Mouse (Mus musculus) midbrain, embryonic 15.5 days (tissue): ENCODE results near the gene Jph3. TPM values are rescaled to one million over a fixed set of nuclear protein-coding genes. Genes with fewer than 3 reads are reported as not detected.

Experiments used
- ATAC-seq: fragments of 200-750 bp; cut with Nextera tagmentation; replicated peaks from 2 replicates; pipeline ENCODE4 v1.8.0; 2017; ENCODE audit warnings: moderate TSS enrichment
- H3K27ac ChIP-seq: fragments of 300-500 bp; sonication (generic); 2 replicates; pipeline ENCODE4 v1.5.1; 2015; ENCODE audit warnings: mild to moderate bottlenecking, inconsistent platforms
- H3K27me3 ChIP-seq: fragments of 300-500 bp; sonication (generic); replicated peaks from 2 replicates; pipeline ENCODE4 v1.6.1; 2015; ENCODE audit warnings: inconsistent platforms
- H3K36me3 ChIP-seq: fragments of 300-500 bp; sonication (generic); replicated peaks from 2 replicates; pipeline ENCODE4 v1.6.1; 2015; ENCODE audit warnings: inconsistent platforms
- H3K4me1 ChIP-seq: fragments of 300-500 bp; sonication (generic); 2 replicates; pipeline ENCODE4 v1.6.1; 2015; ENCODE audit warnings: inconsistent platforms
- H3K4me2 ChIP-seq: fragments of 300-500 bp; sonication (generic); 2 replicates; pipeline ENCODE4 v1.6.1; 2015; ENCODE audit warnings: inconsistent platforms, mild to moderate bottlenecking, moderate library complexity
- H3K4me3 ChIP-seq: fragments of 300-500 bp; sonication (generic); 2 replicates; pipeline ENCODE4 v1.5.1; 2015; ENCODE audit warnings: mild to moderate bottlenecking, inconsistent platforms
- H3K9ac ChIP-seq: fragments of 300-500 bp; sonication (generic); 2 replicates; pipeline ENCODE4 v1.6.1; 2015; ENCODE audit warnings: mild to moderate bottlenecking, inconsistent platforms
- H3K9me3 ChIP-seq: fragments of 300-500 bp; sonication (generic); 2 replicates; pipeline ENCODE4 v1.6.1; 2016; ENCODE audit warnings: inconsistent platforms
- WGBS: fragments of 180-500 bp; shearing (Covaris S2); methylation state at CpG from one replicate; pipeline ENCODE4 v1.1.7; 2015; ENCODE audit warnings: mixed read lengths; 5-methylcytosine and 5-hydroxymethylcytosine counted together
- polyA plus RNA-seq: library from polyadenylated mRNA; unstranded; fragments of >200 nt; fragmentation: Nextera tagmentation; extraction: Ambion mirVana; gene quantifications from 2 replicates; pipeline ENCODE4 v1.2.1, GENCODE M21; 2015

Gene Jph3
- polyA plus RNA-seq, 1 experiment from 2014 or later = 114 TPM

DNA sequence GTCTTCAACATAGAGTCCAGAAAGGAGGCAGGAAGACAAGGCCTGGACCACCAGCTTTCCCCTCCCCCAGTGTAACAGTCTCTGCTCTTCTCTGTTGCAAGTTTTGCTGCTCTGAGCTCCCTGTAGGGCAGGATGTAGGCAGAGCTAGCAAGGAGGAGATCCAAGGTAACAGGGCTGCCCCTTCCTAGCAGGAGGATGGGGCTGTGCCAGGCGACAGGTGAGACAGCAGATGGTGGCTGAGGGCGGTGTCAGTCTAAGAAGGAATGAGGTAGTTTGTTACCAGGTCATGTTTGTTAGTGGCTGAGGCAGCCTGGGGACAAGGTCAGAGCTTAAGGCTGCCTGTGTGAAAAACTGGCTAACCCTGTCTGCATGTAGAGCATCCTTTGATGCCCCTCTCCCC lies 29.5 kb upstream of the Jph3 start:
- Histone ChIP-seq H3K4me3 (no peak overlapping the region), H3K4me1 (peaks cover 20% of the 10 kb centered on the region), H3K4me2 (no peak overlapping the region), H3K27me3 (no peaks in the 10 kb centered on the region), H3K9ac (no peak overlapping the region), H3K36me3 (no peaks in the 10 kb centered on the region), H3K9me3 (no peaks in the 10 kb centered on the region), H3K27ac (no peak overlapping the region)
- WGBS = 92% methylated on average over 2 of the region's 2 CpGs
- ATAC-seq = no peak

DNA sequence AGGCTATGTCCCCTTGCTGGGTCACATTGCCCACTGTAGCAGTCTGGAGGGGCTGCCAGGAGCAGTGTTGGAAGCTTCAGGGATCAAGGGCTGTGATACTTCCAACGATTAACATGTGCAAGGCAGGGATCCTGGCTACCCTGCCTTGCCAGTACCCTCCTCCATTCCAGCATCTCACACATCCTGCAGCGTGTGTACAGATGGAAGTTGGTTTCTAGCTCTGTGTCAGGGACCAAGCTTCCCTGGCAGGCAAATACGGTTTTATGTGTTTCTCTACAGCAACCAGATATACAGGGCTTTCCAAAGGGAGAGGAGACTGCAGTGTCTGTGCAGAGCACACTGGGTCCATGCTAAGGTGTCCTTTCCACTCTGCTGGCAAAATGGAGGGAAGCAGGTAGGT lies 24.2 kb upstream of the Jph3 start:
- ATAC-seq = no peak
- 62% methylated on average over 3 of the region's 3 CpGs for WGBS
- Histone ChIP-seq H3K4me2 (no peak overlapping the region), H3K9ac (no peak overlapping the region), H3K27me3 (no peaks in the 10 kb centered on the region), H3K4me1 (no peaks in the 10 kb centered on the region), H3K36me3 (no peaks in the 10 kb centered on the region), H3K9me3 (no peaks in the 10 kb centered on the region), H3K27ac (no peak overlapping the region), H3K4me3 (no peak overlapping the region)

DNA sequence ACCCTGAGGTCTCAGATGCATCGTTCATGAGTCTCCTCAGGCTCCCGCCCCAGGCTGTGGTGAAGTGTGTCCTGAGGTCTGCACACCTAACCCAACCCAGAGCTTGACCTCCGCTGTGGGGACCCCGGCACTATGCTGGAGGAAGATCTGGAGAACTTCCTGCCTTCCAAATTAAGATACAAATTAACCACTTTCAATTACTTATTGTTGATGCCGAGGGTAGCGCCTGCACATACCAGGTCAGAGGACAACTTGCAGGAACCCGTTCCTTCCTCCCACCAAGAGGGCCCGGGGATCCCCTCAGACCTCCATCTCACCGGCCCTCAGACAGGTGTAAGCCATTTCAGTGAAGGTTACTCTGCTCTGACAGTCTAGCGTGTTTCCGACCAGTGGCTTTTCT lies 22.5 kb upstream of the Jph3 start:
- Histone ChIP-seq H3K4me3 (no peak overlapping the region), H3K9me3 (no peaks in the 10 kb centered on the region), H3K4me2 (no peak overlapping the region), H3K36me3 (no peaks in the 10 kb centered on the region), H3K4me1 (no peaks in the 10 kb centered on the region), H3K27ac (no peak overlapping the region), H3K27me3 (no peaks in the 10 kb centered on the region), H3K9ac (no peak overlapping the region)
- WGBS = 87% methylated on average over 11 of the region's 11 CpGs
- no peak for ATAC-seq

DNA sequence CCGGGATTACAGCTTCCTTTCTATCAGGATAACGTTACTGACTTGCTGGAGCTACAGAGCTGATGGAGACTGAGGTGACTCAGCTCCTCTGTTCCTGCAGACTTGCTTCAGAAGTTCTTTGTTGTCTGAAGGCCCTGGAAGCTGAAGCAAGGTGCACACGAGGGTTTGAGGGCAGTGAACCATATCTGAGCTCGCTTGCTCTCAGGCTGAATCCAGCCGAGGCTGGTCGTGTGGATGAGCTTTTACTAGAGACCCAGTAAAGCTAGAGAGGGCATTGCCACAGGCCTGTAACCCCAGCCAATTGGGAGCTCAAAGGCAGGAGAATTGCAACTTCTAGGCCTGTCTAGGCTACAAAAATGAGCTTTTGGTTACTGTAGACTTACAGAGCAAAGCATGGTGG lies 21.0 kb upstream of the Jph3 start:
- 36% methylated on average over 6 of the region's 6 CpGs for WGBS

DNA sequence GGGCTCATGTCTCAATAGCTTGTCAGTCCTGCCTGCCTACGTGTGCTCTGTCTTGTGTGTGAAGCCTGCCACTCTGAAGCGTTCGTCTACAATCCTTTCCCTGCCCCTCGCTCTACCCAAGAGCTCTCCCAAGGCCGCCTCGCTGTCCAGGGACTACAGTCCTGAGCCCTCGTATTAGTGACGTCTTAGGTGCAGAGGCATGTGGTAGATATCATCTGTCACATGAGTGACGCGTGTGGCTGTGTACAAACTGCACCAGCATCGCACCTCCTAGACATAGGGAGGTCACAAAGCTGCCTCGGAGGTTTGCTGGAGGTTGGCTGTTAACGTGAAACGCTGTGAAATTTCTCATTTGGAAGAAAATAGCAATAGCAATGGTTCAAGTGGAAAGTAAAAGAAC lies 11.9 kb upstream of the Jph3 start:
- Histone ChIP-seq H3K27me3 (no peaks in the 10 kb centered on the region), H3K9ac (0 out of 2 replicates have a peak overlapping the region, but pooled peaks have one; percentile 28), H3K4me1 (peaks cover 20% of the 10 kb centered on the region), H3K27ac (peak overlapping the region; percentile 74), H3K4me3 (peak overlapping the region; percentile 15; the same call in 1 of the 2 replicates), H3K4me2 (peak overlapping the region; percentile 46), H3K9me3 (no peaks in the 10 kb centered on the region), H3K36me3 (no peaks in the 10 kb centered on the region)
- peak; percentile 62 for ATAC-seq
- WGBS = 37% methylated on average over 14 of the region's 14 CpGs

More for the DNA sequence above, 21.0 kb upstream of the Jph3 start:
- Histone ChIP-seq H3K4me1 (no peaks in the 10 kb centered on the region), H3K4me3 (no peak overlapping the region), H3K9ac (no peak overlapping the region), H3K27ac (no peak overlapping the region), H3K4me2 (no peak overlapping the region), H3K36me3 (no peaks in the 10 kb centered on the region), H3K27me3 (no peaks in the 10 kb centered on the region), H3K9me3 (no peaks in the 10 kb centered on the region)
- no peak for ATAC-seq

DNA sequence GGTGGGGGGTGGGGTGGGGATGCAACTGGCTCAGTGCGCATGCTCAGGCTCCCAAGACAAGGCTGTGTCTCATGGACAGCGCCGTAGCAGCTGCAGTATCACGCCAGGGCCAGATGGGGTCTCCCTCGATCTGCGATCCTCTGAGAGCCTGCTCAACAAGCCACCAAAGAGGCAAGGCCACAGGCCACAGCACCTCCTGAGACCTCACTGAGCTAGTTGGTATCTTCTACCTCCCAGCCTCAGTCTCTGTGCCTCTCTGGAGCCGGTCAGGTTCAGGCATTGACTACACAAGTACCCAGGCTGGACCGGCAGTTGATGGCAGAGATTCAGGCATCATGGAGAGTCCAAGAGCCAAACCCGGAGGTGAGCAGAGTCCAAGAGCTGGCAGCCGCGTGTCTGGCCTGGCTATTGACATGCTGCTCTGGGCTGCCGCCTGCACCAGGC lies 11.4 kb upstream of the Jph3 start:
- peaks cover 20% of the 10 kb centered on the region for H3K4me1 ChIP-seq
- peak overlapping the region; percentile 15; the same call in 1 of the 2 replicates for H3K4me3 ChIP-seq
- peak overlapping the region; percentile 74 for H3K27ac ChIP-seq
- no peaks in the 10 kb centered on the region for H3K36me3 ChIP-seq
- no peaks in the 10 kb centered on the region for H3K9me3 ChIP-seq
- 27% methylated on average over 12 of the region's 12 CpGs for WGBS
- H3K9ac ChIP-seq = no peak overlapping the region
- no peaks in the 10 kb centered on the region for H3K27me3 ChIP-seq
- peak; percentile 91 for ATAC-seq
- peak overlapping the region; percentile 46 for H3K4me2 ChIP-seq

DNA sequence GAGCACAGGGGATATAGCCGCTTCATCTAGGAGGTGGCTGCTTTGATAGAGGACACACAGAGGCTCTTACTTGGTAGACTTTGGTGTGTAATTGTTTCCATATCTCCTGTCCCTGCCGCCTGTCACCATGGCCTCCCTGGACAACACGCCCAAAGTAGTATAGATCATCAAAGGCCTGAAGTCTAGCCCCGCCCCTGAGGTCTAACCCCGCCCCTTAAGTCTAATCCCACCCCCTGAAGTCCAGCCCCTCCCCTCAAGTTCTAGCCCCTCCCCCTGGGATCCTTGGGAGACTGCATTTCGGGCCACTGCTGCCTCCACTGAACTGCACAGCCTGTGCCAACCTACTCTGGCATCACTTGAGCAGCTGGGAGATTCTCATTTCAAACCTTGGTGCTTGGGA lies 10.5 kb upstream of the Jph3 start:
- Histone ChIP-seq H3K4me3 (no peak overlapping the region), H3K36me3 (no peaks in the 10 kb centered on the region), H3K27me3 (no peaks in the 10 kb centered on the region), H3K27ac (no peak overlapping the region), H3K9ac (no peak overlapping the region), H3K9me3 (no peaks in the 10 kb centered on the region), H3K4me1 (peaks cover 20% of the 10 kb centered on the region), H3K4me2 (no peak overlapping the region)
- no peak for ATAC-seq
- WGBS = 53% methylated on average over 6 of the region's 6 CpGs

DNA sequence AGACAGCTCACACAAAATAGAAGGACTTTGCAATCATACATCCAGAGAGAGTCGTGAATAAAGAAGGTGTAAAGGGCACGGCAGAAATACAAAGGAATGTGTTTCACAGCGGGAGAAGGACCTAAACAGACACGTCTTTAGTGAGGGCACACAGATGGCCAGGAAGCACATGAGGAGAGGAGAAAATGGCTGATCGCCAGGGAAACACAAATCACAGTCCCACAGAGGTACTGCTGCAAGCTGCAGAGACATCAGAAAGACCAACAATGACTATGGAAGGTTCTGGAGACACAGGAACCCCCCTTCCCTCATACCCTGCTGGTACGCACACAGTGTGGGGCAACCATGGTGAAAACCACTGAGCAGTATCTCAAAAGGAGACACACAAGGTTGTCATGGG lies 8.4 kb upstream of the Jph3 start:
- H3K9ac ChIP-seq = no peak overlapping the region
- H3K27ac ChIP-seq = no peak overlapping the region
- no peak overlapping the region for H3K4me2 ChIP-seq
- H3K4me1 ChIP-seq = peaks cover 11% of the 10 kb centered on the region
- no peak for ATAC-seq
- H3K27me3 ChIP-seq = no peaks in the 10 kb centered on the region
- 54% methylated on average over 6 of the region's 6 CpGs for WGBS
- no peaks in the 10 kb centered on the region for H3K9me3 ChIP-seq
- H3K4me3 ChIP-seq = no peak overlapping the region
- no peaks in the 10 kb centered on the region for H3K36me3 ChIP-seq

DNA sequence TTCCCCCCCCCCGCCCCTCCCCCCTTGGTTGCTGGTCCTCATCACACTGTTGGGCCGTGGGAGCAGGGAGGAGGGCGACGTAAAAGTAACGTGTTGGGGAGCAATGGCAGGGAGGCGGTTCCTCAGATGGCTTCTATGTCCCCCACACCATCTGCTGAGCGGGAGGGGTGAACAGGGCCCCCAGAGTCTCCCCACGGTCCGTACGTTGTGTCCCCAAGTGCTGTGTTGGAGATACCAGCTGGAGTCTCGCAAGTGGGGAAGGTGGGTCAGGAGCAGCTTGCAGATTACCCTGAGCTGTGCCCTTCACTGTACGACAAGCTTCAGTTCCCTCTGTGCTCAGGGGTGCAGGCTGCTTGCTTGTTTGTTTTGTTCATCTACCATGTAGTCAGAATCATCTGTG lies 5.6 kb upstream of the Jph3 start:
- no peaks in the 10 kb centered on the region for H3K9me3 ChIP-seq
- ATAC-seq = no peak
- no peaks in the 10 kb centered on the region for H3K36me3 ChIP-seq
- no peaks in the 10 kb centered on the region for H3K4me1 ChIP-seq
- H3K4me3 ChIP-seq = no peak overlapping the region
- 76% methylated on average over 12 of the region's 12 CpGs for WGBS
- no peak overlapping the region for H3K4me2 ChIP-seq
- H3K9ac ChIP-seq = no peak overlapping the region
- H3K27ac ChIP-seq = no peak overlapping the region
- peaks cover 8% of the 10 kb centered on the region for H3K27me3 ChIP-seq

DNA sequence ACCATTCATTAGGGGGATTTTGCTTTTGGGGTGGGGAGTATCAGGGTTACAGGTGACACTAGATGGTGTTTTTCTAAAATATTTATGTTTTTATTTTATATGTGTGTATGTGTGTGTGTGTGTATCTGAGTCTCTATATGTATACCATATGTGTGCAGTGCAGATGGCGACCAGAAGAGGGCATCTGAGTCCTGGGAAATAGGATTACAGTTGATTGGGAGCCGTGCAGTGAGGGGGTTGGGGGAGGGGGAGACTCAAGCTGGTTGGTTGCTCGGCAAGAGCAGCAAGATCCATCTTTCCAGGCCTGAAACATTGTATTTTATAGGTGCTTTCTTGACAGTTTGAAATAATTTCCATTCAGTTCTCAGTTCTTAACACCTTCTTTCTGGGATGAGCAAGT lies 2.3 kb upstream of the Jph3 start:
- ATAC-seq = no peak
- no peaks in the 10 kb centered on the region for H3K9me3 ChIP-seq
- H3K9ac ChIP-seq = no peak overlapping the region
- peaks cover 10% of the 10 kb centered on the region for H3K27me3 ChIP-seq
- H3K4me1 ChIP-seq = peaks cover 11% of the 10 kb centered on the region
- WGBS = 62% methylated on average over 3 of the region's 3 CpGs
- no peak overlapping the region for H3K4me2 ChIP-seq
- no peaks in the 10 kb centered on the region for H3K36me3 ChIP-seq
- H3K27ac ChIP-seq = no peak overlapping the region
- no peak overlapping the region for H3K4me3 ChIP-seq

DNA sequence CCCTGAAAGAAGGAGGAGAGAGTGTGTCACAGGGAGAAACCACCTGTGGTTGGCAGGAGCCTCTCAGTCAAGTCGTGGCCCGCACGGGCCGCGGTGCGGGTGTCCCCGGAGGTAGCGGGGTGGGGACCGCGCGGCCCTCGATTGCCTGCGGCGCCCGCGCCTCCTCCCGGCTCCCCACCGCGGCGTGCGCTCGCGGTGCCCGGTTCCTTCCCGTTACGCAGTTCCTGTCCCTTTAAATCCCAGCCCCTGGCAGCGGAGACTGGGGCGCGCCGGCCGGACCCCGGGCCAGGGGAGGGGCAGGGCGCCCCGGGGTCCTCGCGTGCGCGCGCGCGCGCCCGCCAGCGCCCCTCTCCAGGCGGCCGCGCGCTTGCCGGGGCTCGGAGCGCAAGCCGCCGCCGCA lies 331 bp downstream of the Jph3 start:
- Histone ChIP-seq H3K27ac (0 out of 2 replicates have a peak overlapping the region, but pooled peaks have one; percentile 24), H3K9me3 (no peaks in the 10 kb centered on the region), H3K27me3 (peaks cover 10% of the 10 kb centered on the region), H3K4me3 (peak overlapping the region; percentile 81), H3K4me1 (peaks cover 23% of the 10 kb centered on the region), H3K4me2 (peak overlapping the region; percentile 91), H3K9ac (peak overlapping the region; percentile 76), H3K36me3 (no peaks in the 10 kb centered on the region)
- 0 out of 2 replicates have a peak, but pooled peaks have one; percentile 51 for ATAC-seq
- under 1% methylated on average over 32 of the region's 54 CpGs for WGBS

DNA sequence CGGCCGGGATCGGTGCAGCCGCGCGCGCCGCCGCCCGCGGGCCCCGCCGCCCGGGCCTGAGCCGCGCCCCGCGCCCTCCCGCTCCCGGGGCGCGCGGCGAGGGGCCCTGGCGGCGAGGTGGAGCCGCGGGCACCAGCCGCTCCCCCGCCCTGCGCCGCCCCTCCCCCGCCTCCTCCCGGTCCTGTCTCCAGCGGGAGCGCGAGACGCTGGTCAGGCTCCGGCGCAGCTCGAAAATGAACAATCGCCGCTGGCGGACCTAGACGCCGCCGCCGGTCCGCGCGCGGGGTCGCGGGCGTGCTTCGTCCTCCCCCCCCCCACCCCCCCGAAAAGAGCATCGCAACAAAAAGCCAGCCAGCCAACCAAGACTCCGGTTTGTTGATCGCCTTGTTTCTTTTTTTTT lies 747 bp downstream of the Jph3 start:
- under 1% methylated on average over 50 of the region's 60 CpGs for WGBS
- no peaks in the 10 kb centered on the region for H3K9me3 ChIP-seq
- H3K27me3 ChIP-seq = peaks cover 10% of the 10 kb centered on the region
- no peaks in the 10 kb centered on the region for H3K36me3 ChIP-seq
- ATAC-seq = 0 out of 2 replicates have a peak, but pooled peaks have one; percentile 25
- H3K4me2 ChIP-seq = peak overlapping the region; percentile 91
- peak overlapping the region; percentile 59 for H3K27ac ChIP-seq
- peak overlapping the region; percentile 76 for H3K9ac ChIP-seq
- peak overlapping the region; percentile 81 for H3K4me3 ChIP-seq
- H3K4me1 ChIP-seq = peaks cover 23% of the 10 kb centered on the region

DNA sequence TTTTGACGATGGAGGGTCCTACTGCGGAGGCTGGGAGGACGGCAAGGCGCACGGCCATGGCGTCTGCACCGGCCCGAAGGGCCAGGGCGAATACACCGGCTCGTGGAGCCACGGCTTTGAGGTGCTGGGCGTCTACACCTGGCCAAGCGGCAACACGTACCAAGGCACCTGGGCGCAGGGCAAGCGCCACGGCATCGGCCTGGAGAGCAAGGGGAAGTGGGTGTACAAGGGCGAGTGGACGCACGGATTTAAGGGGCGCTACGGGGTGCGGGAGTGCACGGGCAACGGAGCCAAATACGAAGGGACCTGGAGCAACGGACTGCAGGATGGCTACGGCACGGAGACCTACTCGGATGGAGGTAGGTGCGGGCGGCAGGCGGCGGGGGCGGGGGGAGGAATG lies 1.2 kb downstream of the Jph3 start:
- peaks cover 10% of the 10 kb centered on the region for H3K27me3 ChIP-seq

More for the DNA sequence above, 1.2 kb downstream of the Jph3 start:
- H3K27ac ChIP-seq = peak overlapping the region; percentile 59
- H3K4me1 ChIP-seq = peaks cover 23% of the 10 kb centered on the region
- no peaks in the 10 kb centered on the region for H3K36me3 ChIP-seq
- WGBS = under 1% methylated on average over 37 of the region's 37 CpGs
- peak; percentile 49; the same call in 1 of the 2 replicates for ATAC-seq
- H3K9me3 ChIP-seq = no peaks in the 10 kb centered on the region
- peak overlapping the region; percentile 76 for H3K9ac ChIP-seq
- peak overlapping the region; percentile 91 for H3K4me2 ChIP-seq
- peak overlapping the region; percentile 81 for H3K4me3 ChIP-seq
